Mouse (Mus musculus): ENCODE results near the gene Matk. TPM values are rescaled to one million over a fixed set of nuclear protein-coding genes. Genes with fewer than 3 reads are reported as not detected.
A peak's percentile ranks its signal among the peaks of the same experiment; 100 is the strongest.

Matk gene
- total RNA-seq, 2 experiments from 2014 or later = 260 to 267 TPM

GRCm38 (mm10) chr10:81247804-81248203, 4.9 kb upstream of the Matk start:
- no peak for TF ChIP-seq CTCF (conservative IDR thresholded peaks at IDR 0.05)
- Histone ChIP-seq H3K4me3 (no peak overlapping the region), H3K27ac (no peak overlapping the region)
- DNase-seq (ENCODE audit: low spot score in 2 of 2) = no peak

GRCm38 (mm10) chr10:81249442-81249841, 3.3 kb upstream of the Matk start:
- no peak for DNase-seq (ENCODE audit: low spot score in 2 of 2)
- no peak overlapping the region for H3K27ac ChIP-seq
- no peak for TF ChIP-seq CTCF (conservative IDR thresholded peaks at IDR 0.05)
- no peak overlapping the region for H3K4me3 ChIP-seq

GRCm38 (mm10) chr10:81254886-81255285, 2.2 kb downstream of the Matk start:
- Histone ChIP-seq H3K27ac (peak overlapping the region; percentile 100; the same call in 1 of the 2 replicates), H3K4me3 (no peak overlapping the region)
- DNase-seq (ENCODE audit: low spot score in 2 of 2) = no peak
- TF ChIP-seq CTCF (conservative IDR thresholded peaks at IDR 0.05) = no peak

GRCm38 (mm10) chr10:81257158-81258039, 4.7 kb downstream of the Matk start:
- TF ChIP-seq CTCF (conservative IDR thresholded peaks at IDR 0.05) = no peak
- peak in 1 of 2 experiments; percentile 49 for DNase-seq (ENCODE audit: low spot score in 2 of 2)
- H3K4me3 ChIP-seq = peak overlapping the region; percentile 77
- H3K27ac ChIP-seq = peak overlapping the region; percentile 98

- TF ChIP-seq CTCF (conservative IDR thresholded peaks at IDR 0.05) = no peak
- Histone ChIP-seq H3K4me3 (peak overlapping the region; percentile 77), H3K27ac (peak overlapping the region; percentile 98)
- no peak for DNase-seq (ENCODE audit: low spot score in 2 of 2)
These were observed 6.6 kb downstream of the Matk start for GRCm38 (mm10) chr10:81259225-81259884.

GRCm38 (mm10) chr10:81261025-81261424, 8.3 kb downstream of the Matk start:
- no peak for DNase-seq (ENCODE audit: low spot score in 2 of 2)
- Histone ChIP-seq H3K27ac (no peak overlapping the region), H3K4me3 (no peak overlapping the region)
- TF ChIP-seq CTCF (conservative IDR thresholded peaks at IDR 0.05) = no peak

GRCm38 (mm10) chr10:81265540-81265939, 12.8 kb downstream of the Matk start:
- DNase-seq (ENCODE audit: low spot score in 2 of 2) = no peak
- no peak overlapping the region for H3K27ac ChIP-seq
- TF ChIP-seq CTCF (conservative IDR thresholded peaks at IDR 0.05) = no peak
- no peak overlapping the region for H3K4me3 ChIP-seq

GRCm38 (mm10) chr10:81266211-81267105, 13.7 kb downstream of the Matk start, which contains the start of the genes Mrpl54 and Apba3:
Gene Mrpl54 (minus strand): TSS chr10:81266934.
Gene Apba3 (plus strand): TSS chr10:81266960.
- peak; percentile 16 for TF ChIP-seq CTCF (conservative IDR thresholded peaks at IDR 0.05)
- Histone ChIP-seq H3K4me3 (peak within 1 kb of the TSS; percentile 82), H3K27ac (peak within 1 kb of the TSS; percentile 100)
- DNase-seq (ENCODE audit: low spot score in 2 of 2) = peak; percentile 93 to 94

GRCm38 (mm10) chr10:81268056-81268455, 15.3 kb downstream of the Matk start:
- DNase-seq (ENCODE audit: low spot score in 2 of 2) = peak; percentile 84 to 91
- H3K4me3 ChIP-seq = peak overlapping the region; percentile 82
- peak overlapping the region; percentile 92 for H3K27ac ChIP-seq
- peak; percentile 41 for TF ChIP-seq CTCF (conservative IDR thresholded peaks at IDR 0.05)

GRCm38 (mm10) chr10:81268643-81269412, 16.1 kb downstream of the Matk start:
- DNase-seq (ENCODE audit: low spot score in 2 of 2) = no peak
- H3K4me3 ChIP-seq = peak overlapping the region; percentile 82
- peak overlapping the region; percentile 92 for H3K27ac ChIP-seq
- TF ChIP-seq CTCF (conservative IDR thresholded peaks at IDR 0.05) = no peak

GRCm38 (mm10) chr10:81272356-81272755, 19.6 kb downstream of the Matk start:
- no peak for TF ChIP-seq CTCF (conservative IDR thresholded peaks at IDR 0.05)
- H3K27ac ChIP-seq = no peak overlapping the region
- no peak overlapping the region for H3K4me3 ChIP-seq
- no peak for DNase-seq (ENCODE audit: low spot score in 2 of 2)

- Histone ChIP-seq H3K4me3 (no peak overlapping the region), H3K27ac (no peak overlapping the region)
- no peak for TF ChIP-seq CTCF (conservative IDR thresholded peaks at IDR 0.05)
- DNase-seq (ENCODE audit: low spot score in 2 of 2) = no peak
These were observed 21.1 kb downstream of the Matk start for GRCm38 (mm10) chr10:81273842-81274241.
